Mouse (Mus musculus): ENCODE measurements around the gene Cd8b1. TPM values are rescaled to one million over a fixed set of nuclear protein-coding genes. Genes with fewer than 3 reads are reported as not detected.
"Not testable (repeated sequence)": the region's sequence is repeated elsewhere in the genome, so short reads cannot be mapped to it uniquely, and the experiment has no call there.

Cd8b1 gene
- polyA plus RNA-seq, 1 experiment from 2014 or later = 0.09 TPM

GRCm38 (mm10) chr6:71307486-71307885 is 15.1 kb upstream of the Cd8b1 start:
- H3K4me1 ChIP-seq (ENCODE audit: control insufficient read depth, insufficient read depth, low read length) = no peaks in the 10 kb centered on the region
- H3K9me3 ChIP-seq (ENCODE audit: control insufficient read depth, low read length) = no peaks in the 10 kb centered on the region
- no peak overlapping the region for H3K27ac ChIP-seq (replicated peaks; ENCODE audit: low read depth, low read length)
- H3K4me2 ChIP-seq (ENCODE audit: low read depth, severe bottlenecking) = no peak overlapping the region
- no peak overlapping the region for H3K4me3 ChIP-seq (ENCODE audit: low read depth, low read length)
- no peaks in the 10 kb centered on the region for H3K27me3 ChIP-seq (ENCODE audit: control insufficient read depth, insufficient read depth, low read length)
- ATAC-seq (ENCODE audit: insufficient number of reproducible peaks, low FRiP score, low TSS enrichment, low read depth) (no peak), DNase-seq (ENCODE audit: low spot score) (no peak)
- no peak overlapping the region for H3K9ac ChIP-seq (ENCODE audit: low read length)
- H3K36me3 ChIP-seq (ENCODE audit: control insufficient read depth, insufficient read depth, low read length) = no peaks in the 10 kb centered on the region
- 88% methylated on average over 8 of the region's 8 CpGs for WGBS

GRCm38 (mm10) chr6:71321826-71322283 is 733 bp upstream of the Cd8b1 start, which contains the start of gene Smyd1:
Smyd1 (minus strand) TSS chr6:71322233.
- 78% methylated on average over 3 of the region's 3 CpGs for WGBS
- Histone ChIP-seq H3K4me3 (ENCODE audit: low read depth, low read length) (no peak within 1 kb of the TSS), H3K27ac (replicated peaks; ENCODE audit: low read depth, low read length) (no peak within 1 kb of the TSS), H3K9ac (ENCODE audit: low read length) (no peak within 1 kb of the TSS), H3K36me3 (ENCODE audit: control insufficient read depth, insufficient read depth, low read length) (no peaks in the 10 kb centered on the region), H3K4me1 (ENCODE audit: control insufficient read depth, insufficient read depth, low read length) (no peaks in the 10 kb centered on the region), H3K9me3 (ENCODE audit: control insufficient read depth, low read length) (no peaks in the 10 kb centered on the region), H3K27me3 (ENCODE audit: control insufficient read depth, insufficient read depth, low read length) (no peaks in the 10 kb centered on the region), H3K4me2 (ENCODE audit: low read depth, severe bottlenecking) (no peak within 1 kb of the TSS)
- ATAC-seq (ENCODE audit: insufficient number of reproducible peaks, low FRiP score, low TSS enrichment, low read depth) = no peak
- no peak for DNase-seq (ENCODE audit: low spot score)

- Histone ChIP-seq H3K4me1 (ENCODE audit: control insufficient read depth, insufficient read depth, low read length) (no peaks in the 10 kb centered on the region), H3K36me3 (ENCODE audit: control insufficient read depth, insufficient read depth, low read length) (no peaks in the 10 kb centered on the region), H3K9me3 (ENCODE audit: control insufficient read depth, low read length) (no peaks in the 10 kb centered on the region), H3K4me2 (ENCODE audit: low read depth, severe bottlenecking) (no peak overlapping the region), H3K27ac (replicated peaks; ENCODE audit: low read depth, low read length) (no peak overlapping the region), H3K27me3 (ENCODE audit: control insufficient read depth, insufficient read depth, low read length) (no peaks in the 10 kb centered on the region), H3K9ac (ENCODE audit: low read length) (no peak overlapping the region), H3K4me3 (ENCODE audit: low read depth, low read length) (no peak overlapping the region)
- no peak for ATAC-seq (ENCODE audit: insufficient number of reproducible peaks, low FRiP score, low TSS enrichment, low read depth)
- no peak for DNase-seq (ENCODE audit: low spot score)
- WGBS = 89% methylated on average over 9 of the region's 9 CpGs
Measured at GRCm38 (mm10) chr6:71324816-71325215, 2.2 kb downstream of the Cd8b1 start.

DNA sequence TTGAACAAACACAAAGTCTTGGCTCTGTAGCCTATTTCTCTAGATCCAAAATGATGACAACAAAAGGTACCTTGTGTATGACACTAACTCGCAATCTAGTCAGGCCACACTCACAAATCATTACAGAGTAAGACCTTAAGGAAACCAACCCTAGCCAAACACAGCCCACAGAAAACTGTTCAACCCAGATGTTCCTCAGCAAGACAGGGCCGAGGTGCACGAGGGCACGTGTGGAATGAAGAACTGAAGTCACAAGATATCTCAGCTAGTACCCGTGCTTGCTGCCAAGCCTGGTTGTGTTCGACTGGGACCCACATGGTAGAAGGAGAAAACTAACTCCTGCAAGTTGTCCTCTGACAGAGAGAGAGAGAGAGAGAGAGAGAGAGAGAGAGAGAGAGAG is 7.3 kb downstream of the Cd8b1 start:
- H3K4me3 ChIP-seq (ENCODE audit: low read depth, low read length) = no peak overlapping the region
- no peak overlapping the region for H3K9ac ChIP-seq (ENCODE audit: low read length)
- H3K27me3 ChIP-seq (ENCODE audit: control insufficient read depth, insufficient read depth, low read length) = no peaks in the 10 kb centered on the region
- no peak for ATAC-seq (ENCODE audit: insufficient number of reproducible peaks, low FRiP score, low TSS enrichment, low read depth)
- DNase-seq (ENCODE audit: low spot score) = no peak
- no peaks in the 10 kb centered on the region for H3K4me1 ChIP-seq (ENCODE audit: control insufficient read depth, insufficient read depth, low read length)
- H3K9me3 ChIP-seq (ENCODE audit: control insufficient read depth, low read length) = no peaks in the 10 kb centered on the region
- 94% methylated on average over 6 of the region's 6 CpGs for WGBS
- no peak overlapping the region for H3K4me2 ChIP-seq (ENCODE audit: low read depth, severe bottlenecking)
- H3K36me3 ChIP-seq (ENCODE audit: control insufficient read depth, insufficient read depth, low read length) = no peaks in the 10 kb centered on the region
- no peak overlapping the region for H3K27ac ChIP-seq (replicated peaks; ENCODE audit: low read depth, low read length)

DNA sequence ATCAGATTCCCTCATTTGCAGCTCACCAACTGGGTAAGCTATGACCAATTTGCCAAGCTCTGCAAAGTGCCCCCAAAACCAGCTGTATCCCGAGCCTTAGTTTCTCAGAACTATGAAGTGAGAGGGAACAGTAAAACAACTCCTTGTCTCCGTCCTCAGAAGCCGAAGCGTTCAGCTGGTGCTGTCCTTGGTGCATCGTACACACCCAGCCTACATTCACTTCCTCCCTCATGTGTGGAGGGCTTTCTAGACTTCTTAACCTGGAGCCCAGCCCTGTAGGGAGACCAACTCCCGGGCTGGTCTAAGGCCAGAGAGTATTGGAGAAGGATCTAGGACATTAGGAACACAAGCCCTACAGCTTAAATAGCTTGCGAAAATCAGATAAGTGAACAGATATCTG is 7.9 kb downstream of the Cd8b1 start:
- no peak for ATAC-seq (ENCODE audit: insufficient number of reproducible peaks, low FRiP score, low TSS enrichment, low read depth)
- H3K27me3 ChIP-seq (ENCODE audit: control insufficient read depth, insufficient read depth, low read length) = no peaks in the 10 kb centered on the region
- WGBS = 89% methylated on average over 7 of the region's 7 CpGs
- H3K4me2 ChIP-seq (ENCODE audit: low read depth, severe bottlenecking) = no peak overlapping the region
- DNase-seq (ENCODE audit: low spot score) = no peak
- H3K9me3 ChIP-seq (ENCODE audit: control insufficient read depth, low read length) = no peaks in the 10 kb centered on the region
- H3K4me1 ChIP-seq (ENCODE audit: control insufficient read depth, insufficient read depth, low read length) = no peaks in the 10 kb centered on the region
- H3K27ac ChIP-seq (replicated peaks; ENCODE audit: low read depth, low read length) = no peak overlapping the region
- no peak overlapping the region for H3K9ac ChIP-seq (ENCODE audit: low read length)
- no peaks in the 10 kb centered on the region for H3K36me3 ChIP-seq (ENCODE audit: control insufficient read depth, insufficient read depth, low read length)
- H3K4me3 ChIP-seq (ENCODE audit: low read depth, low read length) = no peak overlapping the region

- H3K4me2 ChIP-seq (ENCODE audit: low read depth, severe bottlenecking); H3K9me3 ChIP-seq (ENCODE audit: control insufficient read depth, low read length); DNase-seq (ENCODE audit: low spot score); H3K9ac ChIP-seq (ENCODE audit: low read length); H3K4me1 ChIP-seq (ENCODE audit: control insufficient read depth, insufficient read depth, low read length); H3K36me3 ChIP-seq (ENCODE audit: control insufficient read depth, insufficient read depth, low read length); ATAC-seq (ENCODE audit: insufficient number of reproducible peaks, low FRiP score, low TSS enrichment, low read depth); H3K4me3 ChIP-seq (ENCODE audit: low read depth, low read length); H3K27ac ChIP-seq (replicated peaks; ENCODE audit: low read depth, low read length); H3K27me3 ChIP-seq (ENCODE audit: control insufficient read depth, insufficient read depth, low read length): not testable (repeated sequence)
- WGBS = 90% methylated on average over 2 of the region's 4 CpGs
Measured at GRCm38 (mm10) chr6:71331491-71331890, 8.9 kb downstream of the Cd8b1 start.

- ATAC-seq (ENCODE audit: insufficient number of reproducible peaks, low FRiP score, low TSS enrichment, low read depth) (no peak), DNase-seq (ENCODE audit: low spot score) (no peak)
- H3K27me3 ChIP-seq (ENCODE audit: control insufficient read depth, insufficient read depth, low read length) = no peaks in the 10 kb centered on the region
- H3K9ac ChIP-seq (ENCODE audit: low read length) = no peak overlapping the region
- no peak overlapping the region for H3K4me3 ChIP-seq (ENCODE audit: low read depth, low read length)
- H3K27ac ChIP-seq (replicated peaks; ENCODE audit: low read depth, low read length) = no peak overlapping the region
- H3K9me3 ChIP-seq (ENCODE audit: control insufficient read depth, low read length) = no peaks in the 10 kb centered on the region
- no peaks in the 10 kb centered on the region for H3K36me3 ChIP-seq (ENCODE audit: control insufficient read depth, insufficient read depth, low read length)
- 84% methylated on average over 11 of the region's 11 CpGs for WGBS
- no peak overlapping the region for H3K4me2 ChIP-seq (ENCODE audit: low read depth, severe bottlenecking)
- H3K4me1 ChIP-seq (ENCODE audit: control insufficient read depth, insufficient read depth, low read length) = no peaks in the 10 kb centered on the region
Measured at GRCm38 (mm10) chr6:71332236-71332965, 9.8 kb downstream of the Cd8b1 start.

DNA sequence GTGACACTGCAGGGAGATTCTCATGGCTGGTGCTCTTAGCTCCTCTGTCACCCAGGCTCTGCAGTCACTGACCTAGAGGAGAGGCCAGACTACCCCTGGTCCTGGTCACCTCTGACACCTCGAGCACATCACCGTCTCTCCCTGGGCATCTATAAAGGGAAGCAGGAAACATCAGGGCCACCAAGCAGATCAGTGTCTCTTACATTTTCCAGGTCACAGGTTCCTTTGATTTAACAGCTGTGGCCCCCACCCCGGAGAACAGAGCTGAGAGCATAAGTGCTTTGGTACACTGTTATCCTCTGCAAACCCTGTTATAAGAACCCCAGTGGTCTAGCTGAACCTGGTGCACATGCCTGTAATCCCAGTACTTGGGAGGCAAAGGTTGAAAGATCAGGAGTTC is 10.4 kb downstream of the Cd8b1 start:
- Histone ChIP-seq H3K4me2 (ENCODE audit: low read depth, severe bottlenecking) (no peak overlapping the region), H3K27ac (replicated peaks; ENCODE audit: low read depth, low read length) (no peak overlapping the region), H3K36me3 (ENCODE audit: control insufficient read depth, insufficient read depth, low read length) (no peaks in the 10 kb centered on the region), H3K9me3 (ENCODE audit: control insufficient read depth, low read length) (no peaks in the 10 kb centered on the region), H3K4me3 (ENCODE audit: low read depth, low read length) (no peak overlapping the region), H3K9ac (ENCODE audit: low read length) (no peak overlapping the region), H3K27me3 (ENCODE audit: control insufficient read depth, insufficient read depth, low read length) (no peaks in the 10 kb centered on the region), H3K4me1 (ENCODE audit: control insufficient read depth, insufficient read depth, low read length) (no peaks in the 10 kb centered on the region)
- no peak for ATAC-seq (ENCODE audit: insufficient number of reproducible peaks, low FRiP score, low TSS enrichment, low read depth)
- WGBS = 80% methylated on average over 3 of the region's 3 CpGs
- DNase-seq (ENCODE audit: low spot score) = no peak

All from limb, embryonic 11.5 days (tissue).